Comparison of ENCODE assay signal across 20 mouse cellular contexts in the genomic region with DNA sequence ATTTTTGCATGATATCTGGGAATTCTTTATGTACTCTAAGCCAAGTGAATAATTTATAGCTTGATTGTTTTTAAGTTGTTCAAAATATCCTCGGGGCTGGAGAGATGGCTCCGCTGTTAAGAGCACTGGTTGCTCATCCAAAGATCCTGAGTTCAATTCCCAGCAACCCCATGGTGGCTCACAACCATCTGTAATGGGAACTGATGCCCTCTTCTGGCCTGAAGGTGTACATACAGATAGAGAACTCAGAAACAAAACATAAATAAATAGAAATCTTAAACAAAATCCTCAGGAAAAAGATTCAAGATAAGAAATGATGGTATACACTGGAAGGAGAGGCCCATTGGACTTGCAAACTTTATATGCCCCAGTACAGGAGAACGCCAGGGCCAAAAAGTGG. TPM values are rescaled to one million over a fixed set of nuclear protein-coding genes. Genes with fewer than 3 reads are reported as not detected.
DNase-seq lines count a peak whose midpoint lies in the region; ATAC-seq and TF ChIP-seq lines count a peak whose summit lies in the region.
"Had no signal": no experiment of that assay in that cellular context is flagged by ENCODE, and none has a peak within 500 bp of the region (broad histone marks: within the 10 kb centered on the region; RNA-seq: fewer than 3 reads in every experiment).

No protein-coding gene starts in this region.

- no peak overlapping the region for H3K4me2 ChIP-seq in lung, embryonic 14.5 days
- no peak overlapping the region for H3K4me2 ChIP-seq in stomach, postnatal 0 days (replicated peaks; ENCODE audit: low read depth)
- H3K4me2 ChIP-seq in hindbrain, embryonic 16.5 days (ENCODE audit: low read length) = no peak overlapping the region

- peaks cover 5% of the 10 kb centered on the region for H3K4me1 ChIP-seq in heart, adult 2 months (ENCODE audit: control insufficient read depth, insufficient read depth, low read length)
- H3K4me1 ChIP-seq in lung, embryonic 14.5 days (ENCODE audit: insufficient read depth) = peaks cover 7% of the 10 kb centered on the region; the same call in 1 of the 2 replicates
- H3K4me1 ChIP-seq in stomach, postnatal 0 days (replicated peaks; ENCODE audit: control insufficient read depth, insufficient read depth) = peaks cover 7% of the 10 kb centered on the region
- H3K4me1 ChIP-seq in hindbrain, embryonic 16.5 days (ENCODE audit: control insufficient read depth, insufficient read depth, low read depth, low read length) = peaks cover 19% of the 10 kb centered on the region

- no peaks in the 10 kb centered on the region for H3K27me3 ChIP-seq in heart, adult 2 months (ENCODE audit: control insufficient read depth, insufficient read depth, low read length)
- no peaks in the 10 kb centered on the region for H3K27me3 ChIP-seq in lung, embryonic 14.5 days (ENCODE audit: insufficient read depth, low read length)
- H3K27me3 ChIP-seq in stomach, postnatal 0 days (ENCODE audit: control insufficient read depth, insufficient read depth, low read length) = no peaks in the 10 kb centered on the region
- no peaks in the 10 kb centered on the region for H3K27me3 ChIP-seq in hindbrain, embryonic 16.5 days (replicated peaks; ENCODE audit: control insufficient read depth, insufficient read depth, low read length)
- H3K27me3 ChIP-seq: embryonic facial prominence, embryonic 13.5 days; heart, embryonic 15.5 days; limb, embryonic 15.5 days; lung, embryonic 15.5 days; megakaryocyte, embryonic 14.5 days; midbrain, embryonic 15.5 days had no signal

- DNase-seq in heart, adult 2 months = no peak
- no peak for DNase-seq in heart, postnatal 25 days (ENCODE audit: low spot score)
- DNase-seq in lung, embryonic 14.5 days = no peak
- DNase-seq in lung, postnatal 14 days = no peak
- DNase-seq in ES-CJ7 (ENCODE audit: low read depth, low spot score) = peak; percentile 52
- DNase-seq in stomach, postnatal 0 days (ENCODE audit: low spot score) = no peak
- DNase-seq: adrenal gland, postnatal 25 days; cerebellum, adult 18-20 months; heart, adult 18-20 months; kidney, adult 2 months; kidney, postnatal 25 days; thymus, postnatal 4 days had no signal

- peaks cover 7% of the 10 kb centered on the region for H3K36me3 ChIP-seq in heart, adult 2 months (ENCODE audit: control insufficient read depth, insufficient read depth, low read length)
- H3K36me3 ChIP-seq in lung, embryonic 14.5 days (ENCODE audit: insufficient read depth) = no peaks in the 10 kb centered on the region
- no peaks in the 10 kb centered on the region for H3K36me3 ChIP-seq in stomach, postnatal 0 days (ENCODE audit: control insufficient read depth, insufficient read depth, low read length)
- H3K36me3 ChIP-seq in hindbrain, embryonic 16.5 days (ENCODE audit: control insufficient read depth, insufficient read depth, low read length) = no peaks in the 10 kb centered on the region
- H3K36me3 ChIP-seq: embryonic facial prominence, embryonic 13.5 days; heart, embryonic 15.5 days; lung, embryonic 15.5 days; midbrain, embryonic 15.5 days had no signal

- WGBS in heart, adult 2 months = 87% methylated on average over 3 of the region's 3 CpGs
- 92% methylated on average over 3 of the region's 3 CpGs for WGBS in lung, embryonic 14.5 days
- 89% methylated on average over 3 of the region's 3 CpGs for WGBS in stomach, postnatal 0 days
- 91% methylated on average over 3 of the region's 3 CpGs for WGBS in hindbrain, embryonic 16.5 days

- no peak overlapping the region for H3K9ac ChIP-seq in heart, adult 2 months (ENCODE audit: low read depth, low read length)
- no peak overlapping the region for H3K9ac ChIP-seq in lung, embryonic 14.5 days
- no peak overlapping the region for H3K9ac ChIP-seq in stomach, postnatal 0 days (ENCODE audit: low read length)
- H3K9ac ChIP-seq in hindbrain, embryonic 16.5 days (ENCODE audit: low read depth, low read length) = no peak overlapping the region
- H3K9ac ChIP-seq: embryonic facial prominence, embryonic 13.5 days; heart, embryonic 15.5 days; limb, embryonic 15.5 days; lung, embryonic 15.5 days; midbrain, embryonic 15.5 days had no signal

- TF ChIP-seq EP300 in heart, adult 2 months (IDR thresholded peaks at IDR 0.05; ENCODE audit: insufficient read depth, low read depth, low read length) = no peak
- TF ChIP-seq EP300 in stomach, postnatal 0 days (optimal IDR thresholded peaks at IDR 0.05) = no peak

- ATAC-seq in lung, embryonic 14.5 days (ENCODE audit: insufficient read depth) = no peak
- ATAC-seq in stomach, postnatal 0 days (ENCODE audit: low FRiP score, low TSS enrichment) = no peak
- ATAC-seq in hindbrain, embryonic 16.5 days = no peak
- ATAC-seq: midbrain, embryonic 15.5 days had no signal

- TF ChIP-seq CTCF in heart, adult 2 months (IDR thresholded peaks at IDR 0.05) = peak; percentile 53
- peak; percentile 26; the same call in 1 of the 2 replicates for TF ChIP-seq CTCF in lung, embryonic 14.5 days (IDR thresholded peaks at IDR 0.05; ENCODE audit: low read depth)
- peak; percentile 48 for TF ChIP-seq CTCF in stomach, postnatal 0 days (IDR thresholded peaks at IDR 0.05; ENCODE audit: low read depth)

- intact Hi-C loops in heart, adult 2 months (cut with DNase I) = loop anchor here (5.0 kb wide), 2 partner anchors 51 to 184 kb away; no protein-coding TSS in a partner anchor
- intact Hi-C loops in heart, postnatal 25 days (cut with DNase I) = loop anchor here (5.0 kb wide), 1 partner anchor 179 kb away; no protein-coding TSS in a partner anchor

- no peaks in the 10 kb centered on the region for H3K9me3 ChIP-seq in lung, embryonic 14.5 days (ENCODE audit: low read depth, low read length)
- H3K9me3 ChIP-seq in stomach, postnatal 0 days (ENCODE audit: control insufficient read depth, low read length) = no peaks in the 10 kb centered on the region
- H3K9me3 ChIP-seq in hindbrain, embryonic 16.5 days (ENCODE audit: control insufficient read depth, low read length) = no peaks in the 10 kb centered on the region
- H3K9me3 ChIP-seq: heart, embryonic 15.5 days; hindbrain, embryonic 10.5 days; limb, embryonic 15.5 days; lung, embryonic 15.5 days; megakaryocyte, embryonic 14.5 days; midbrain, embryonic 15.5 days had no signal

- no peak overlapping the region for H3K4me3 ChIP-seq in heart, adult 2 months
- H3K4me3 ChIP-seq in lung, embryonic 14.5 days (ENCODE audit: low read depth, low read length) = no peak overlapping the region
- H3K4me3 ChIP-seq in stomach, postnatal 0 days (ENCODE audit: low read depth, low read length) = no peak overlapping the region
- no peak overlapping the region for H3K4me3 ChIP-seq in hindbrain, embryonic 16.5 days (ENCODE audit: low read length)

- H3K79me2 ChIP-seq in heart, adult 2 months (replicated peaks; ENCODE audit: control insufficient read depth, insufficient read depth, low read length) = peaks cover 3% of the 10 kb centered on the region; the same call in 1 of the 2 replicates

- no peak for TF ChIP-seq POLR2A in heart, adult 2 months (IDR thresholded peaks at IDR 0.05; ENCODE audit: insufficient read depth, low read depth, low read length)

- H3K27ac ChIP-seq in heart, adult 2 months = no peak overlapping the region
- no peak overlapping the region for H3K27ac ChIP-seq in lung, embryonic 14.5 days (ENCODE audit: low read depth)
- no peak overlapping the region for H3K27ac ChIP-seq in stomach, postnatal 0 days (replicated peaks)
- H3K27ac ChIP-seq in hindbrain, embryonic 16.5 days (ENCODE audit: low read depth, low read length) = no peak overlapping the region
- H3K27ac ChIP-seq: lung, embryonic 15.5 days had no signal

RNA-seq across cellular contexts. Expression of a gene that starts 1.3 kb away (rescaled TPM):
- total RNA-seq in heart, adult 2 months (2021) = 10 to 100 TPM; 21.8 to 24.2 TPM
- polyA plus RNA-seq in heart, adult 2 months (2012; rRNA removed) = 27.4 and 35.2 TPM in 2 replicates
- total RNA-seq in heart, postnatal 25 days (2021) = 10 to 100 TPM; 27.1 to 28.7 TPM
- polyA plus RNA-seq in lung, embryonic 14.5 days (2014; fragmentation: Nextera tagmentation; extraction: Ambion mirVana) = 162 and 169 TPM in 2 replicates
- 85.5 and 85.7 TPM in 2 replicates for polyA plus RNA-seq in stomach, postnatal 0 days (2015; fragmentation: Nextera tagmentation; extraction: Ambion mirVana)
- 121 and 124 TPM in 2 replicates for polyA plus RNA-seq in hindbrain, embryonic 16.5 days (2015; fragmentation: Nextera tagmentation; extraction: Ambion mirVana)

RNA-seq across cellular contexts. Expression of a gene that starts 53.9 kb away (rescaled TPM):
- 10 to 100 TPM; 28.6 to 31.0 TPM for total RNA-seq in heart, adult 2 months (2021)
- polyA plus RNA-seq in heart, adult 2 months (2012; rRNA removed) = 11.0 and 20.6 TPM in 2 replicates
- 10 to 100 TPM; 26.0 to 27.3 TPM for total RNA-seq in heart, postnatal 25 days (2021)
- 18.4 and 22.8 TPM in 2 replicates for polyA plus RNA-seq in lung, embryonic 14.5 days (2014; fragmentation: Nextera tagmentation; extraction: Ambion mirVana)
- 7.3 and 7.9 TPM in 2 replicates for polyA plus RNA-seq in stomach, postnatal 0 days (2015; fragmentation: Nextera tagmentation; extraction: Ambion mirVana)
- polyA plus RNA-seq in hindbrain, embryonic 16.5 days (2015; fragmentation: Nextera tagmentation; extraction: Ambion mirVana) = 6.2 and 7.5 TPM in 2 replicates
